Mouse (Mus musculus) stomach, postnatal 0 days (tissue): ENCODE data around the gene Arfgap2. TPM values are rescaled to one million over a fixed set of nuclear protein-coding genes. Genes with fewer than 3 reads are reported as not detected.
A peak's percentile ranks its signal among the peaks of the same experiment; 100 is the strongest.
"Not testable (repeated sequence)": the region's sequence is repeated elsewhere in the genome, so short reads cannot be mapped to it uniquely, and the experiment has no call there.

Experiments used
- ATAC-seq: fragments of 200-750 bp; cut with Nextera tagmentation; 2 replicates; pipeline ENCODE4 v1.8.0; 2017; ENCODE audit not compliant: low FRiP score, low TSS enrichment
- DNase-seq: peaks from one replicate; pipeline ENCODE4 v3.0.0-alpha.2; 2016; ENCODE audit warnings: low spot score
- H3K27ac ChIP-seq: fragments of 300-500 bp; sonication (generic); replicated peaks from 2 replicates; pipeline ENCODE4 v1.5.1; 2014; ENCODE audit warnings: mild to moderate bottlenecking, control low read depth
- H3K27me3 ChIP-seq: fragments of 300-500 bp; sonication (generic); 2 replicates; pipeline ENCODE4 v1.6.1; 2014; ENCODE audit warnings: low read length; ENCODE audit not compliant: control insufficient read depth, insufficient read depth
- H3K36me3 ChIP-seq: fragments of 300-500 bp; sonication (generic); 2 replicates; pipeline ENCODE4 v1.6.1; 2014; ENCODE audit warnings: low read length, mixed read lengths; ENCODE audit not compliant: control insufficient read depth, insufficient read depth
- H3K4me1 ChIP-seq: fragments of 300-500 bp; sonication (generic); replicated peaks from 2 replicates; pipeline ENCODE4 v1.6.1; 2014; ENCODE audit warnings: antibody characterized with exemption; ENCODE audit not compliant: control insufficient read depth, insufficient read depth
- H3K4me2 ChIP-seq: fragments of 300-500 bp; sonication (generic); replicated peaks from 2 replicates; pipeline ENCODE4 v1.6.1; 2014; ENCODE audit warnings: low read depth, mild to moderate bottlenecking, control low read depth, moderate library complexity
- H3K4me3 ChIP-seq: fragments of 300-500 bp; sonication (generic); 2 replicates; pipeline ENCODE4 v1.5.1; 2014; ENCODE audit warnings: low read depth, low read length, control low read depth
- H3K9ac ChIP-seq: fragments of 300-500 bp; sonication (generic); 2 replicates; pipeline ENCODE4 v1.6.1; 2014; ENCODE audit warnings: mild to moderate bottlenecking, low read length, control low read depth, mixed read lengths
- H3K9me3 ChIP-seq: fragments of 300-500 bp; sonication (generic); 2 replicates; pipeline ENCODE4 v1.6.1; 2016; ENCODE audit warnings: low read length; ENCODE audit not compliant: control insufficient read depth
- CTCF ChIP-seq: IDR thresholded peaks from 2 replicates; pipeline ENCODE4 v1.5.1; 2016; ENCODE audit warnings: antibody characterized with exemption, low read depth, mild to moderate bottlenecking, moderate library complexity
- EP300 ChIP-seq: optimal IDR thresholded peaks from 2 replicates; pipeline ENCODE3; 2016; ENCODE audit warnings: antibody characterized with exemption
- WGBS: fragments of 180-500 bp; shearing (Covaris S2); extraction: QIAGEN DNeasy Blood & Tissue Kit; methylation state at CpG from one replicate; pipeline ENCODE4 v1.1.7; 2014; 5-methylcytosine and 5-hydroxymethylcytosine counted together
- polyA plus RNA-seq: library from polyadenylated mRNA; unstranded; fragments of >200 nt; fragmentation: Nextera tagmentation; extraction: Ambion mirVana; gene quantifications from 2 replicates; pipeline ENCODE4 v1.2.1, GENCODE M21; 2015

Gene Arfgap2
- polyA plus RNA-seq, 1 experiment from 2014 or later = 46.7 TPM

DNA sequence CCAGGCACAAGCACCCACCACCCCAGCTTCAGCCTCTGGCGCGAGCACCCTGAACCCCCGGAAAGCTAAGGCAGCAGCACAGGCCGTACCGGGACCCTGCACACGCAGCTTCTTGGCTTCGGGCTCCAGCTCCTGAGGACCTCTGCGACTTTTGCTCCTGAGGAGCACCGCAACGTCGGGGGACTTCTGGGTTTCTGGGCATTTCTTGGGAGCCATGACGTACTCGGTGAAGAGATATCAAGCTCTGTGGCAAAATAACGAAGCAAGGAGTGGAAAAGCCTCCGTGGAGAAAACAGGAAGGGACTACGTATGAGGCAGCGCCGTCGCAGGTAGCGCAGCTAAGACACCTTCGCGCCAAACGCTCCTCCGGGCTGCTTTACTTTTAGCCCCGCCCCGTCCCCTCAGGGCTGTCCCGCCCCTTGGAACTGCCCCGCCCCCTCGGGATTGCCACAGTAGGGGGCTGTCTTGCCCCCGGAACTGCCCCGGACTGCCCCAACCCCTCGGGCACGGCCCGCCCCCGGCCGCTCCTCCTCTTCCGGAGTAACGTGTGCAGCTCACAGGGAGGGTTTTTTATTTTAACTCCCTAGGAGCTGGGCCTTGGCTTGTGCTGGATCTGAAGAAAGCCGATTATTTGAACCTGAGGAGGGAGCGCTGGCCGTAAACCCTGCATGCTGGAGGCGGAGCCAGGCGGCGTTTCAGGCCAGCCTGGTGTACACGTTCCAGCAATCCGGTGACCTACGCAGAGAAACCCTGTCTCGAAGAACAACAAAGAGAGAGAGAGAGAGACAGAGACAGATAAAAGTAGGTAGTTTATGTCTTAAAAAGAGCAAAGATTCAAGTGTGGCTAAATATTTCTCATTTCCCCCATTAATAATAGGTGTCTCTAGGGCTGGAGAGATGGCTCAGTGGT lies 27.9 kb upstream of the Arfgap2 start, which contains the start of gene Ddb2:
Ddb2 (minus strand) TSS at position 382 of the 910 bp plus-strand sequence.
- ATAC-seq = peak; percentile 99
- H3K9ac ChIP-seq = peak within 1 kb of the TSS; percentile 74
- H3K4me2 ChIP-seq = peak within 1 kb of the TSS; percentile 75
- no peaks in the 10 kb centered on the region for H3K9me3 ChIP-seq
- H3K4me3 ChIP-seq = peak within 1 kb of the TSS; percentile 55
- H3K4me1 ChIP-seq = no peaks in the 10 kb centered on the region
- TF ChIP-seq CTCF (no peak), EP300 (no peak)
- H3K27me3 ChIP-seq = no peaks in the 10 kb centered on the region
- WGBS = under 1% methylated on average over 48 of the region's 48 CpGs
- no peaks in the 10 kb centered on the region; the same call in 1 of the 2 replicates for H3K36me3 ChIP-seq
- peak within 1 kb of the TSS; percentile 87 for H3K27ac ChIP-seq
- DNase-seq = peak; percentile 100

GRCm38 (mm10) chr2:91237511-91238080 lies 27.2 kb upstream of the Arfgap2 start:
- WGBS = 8% methylated on average over 4 of the region's 4 CpGs
- Histone ChIP-seq H3K4me3 (peak overlapping the region; percentile 55), H3K4me2 (peak overlapping the region; percentile 52), H3K27ac (peak overlapping the region; percentile 87)
- not testable (repeated sequence) for DNase-seq, H3K4me1 ChIP-seq, H3K9me3 ChIP-seq, H3K9ac ChIP-seq, H3K36me3 ChIP-seq, H3K27me3 ChIP-seq
- TF ChIP-seq CTCF = peak; percentile 51
- peak; percentile 43 for ATAC-seq

- Histone ChIP-seq H3K4me1 (no peaks in the 10 kb centered on the region), H3K27ac (peak overlapping the region; percentile 18; the same call in 1 of the 2 replicates), H3K9me3 (no peaks in the 10 kb centered on the region), H3K9ac (no peak overlapping the region), H3K27me3 (no peaks in the 10 kb centered on the region), H3K4me2 (no peak overlapping the region), H3K36me3 (no peaks in the 10 kb centered on the region), H3K4me3 (no peak overlapping the region)
- ATAC-seq (peak; percentile 84), DNase-seq (peak; percentile 56)
- TF ChIP-seq CTCF (no peak), EP300 (no peak)
- 45% methylated on average over 5 of the region's 5 CpGs for WGBS
Measured at GRCm38 (mm10) chr2:91242547-91242946, 22.2 kb upstream of the Arfgap2 start.

DNA sequence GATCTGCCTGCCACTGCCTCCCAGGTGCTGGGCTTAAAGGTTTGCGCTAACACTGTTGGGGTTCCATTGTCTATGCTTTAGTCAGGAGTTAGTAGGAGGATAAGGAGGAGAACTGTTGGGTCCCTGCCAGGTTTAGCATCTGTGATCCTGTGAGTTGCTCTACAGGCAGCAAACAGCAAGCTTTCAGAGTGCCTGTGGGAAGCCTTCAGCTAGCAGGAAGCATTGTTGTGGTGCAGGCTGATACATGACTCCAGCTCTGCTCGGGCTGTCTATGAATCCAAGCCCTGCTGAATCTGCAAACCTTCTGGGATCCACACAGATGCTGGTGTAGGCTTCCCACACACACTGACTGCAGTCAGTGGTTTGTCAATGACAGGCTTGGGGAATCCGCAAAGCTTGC lies 21.4 kb upstream of the Arfgap2 start:
- DNase-seq (no peak), ATAC-seq (peak; percentile 22; the same call in 1 of the 2 replicates)
- Histone ChIP-seq H3K36me3 (no peaks in the 10 kb centered on the region), H3K9ac (no peak overlapping the region), H3K4me2 (no peak overlapping the region), H3K27ac (no peak overlapping the region), H3K9me3 (no peaks in the 10 kb centered on the region), H3K4me3 (no peak overlapping the region), H3K27me3 (no peaks in the 10 kb centered on the region), H3K4me1 (no peaks in the 10 kb centered on the region)
- WGBS = 53% methylated on average over 3 of the region's 3 CpGs
- TF ChIP-seq CTCF = no peak
- no peak for TF ChIP-seq EP300

DNA sequence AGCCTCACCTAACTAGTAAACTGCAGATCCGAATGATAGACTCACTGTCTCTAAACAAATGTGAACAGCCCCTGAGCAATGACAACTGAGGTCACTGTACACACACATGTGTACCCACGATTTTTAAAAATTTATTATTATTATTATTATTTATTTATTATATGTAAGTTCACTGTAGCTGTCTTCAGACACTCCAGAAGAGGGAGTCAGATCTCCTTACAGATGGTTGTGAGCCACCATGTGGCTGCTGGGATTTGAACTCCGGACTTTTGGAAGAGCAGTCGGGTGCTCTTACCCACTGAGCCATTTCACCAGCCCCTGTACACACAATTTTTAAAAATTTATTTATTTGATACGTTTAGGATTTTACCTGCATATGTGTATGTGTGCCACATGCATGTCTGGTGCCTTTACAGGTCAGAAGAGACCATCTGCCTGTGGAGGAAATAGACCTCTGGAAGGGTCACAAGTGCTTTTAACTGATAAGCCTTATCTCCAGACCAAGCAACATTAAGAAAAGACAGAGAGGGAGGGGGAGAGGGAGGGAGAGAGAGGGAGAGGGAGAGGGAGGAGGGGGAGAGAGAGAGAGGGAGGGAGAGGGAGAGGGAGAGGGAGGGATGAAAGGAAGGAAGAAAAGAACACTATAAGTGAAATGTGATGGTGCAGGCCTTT lies 20.1 kb upstream of the Arfgap2 start:
- DNase-seq = no peak
- TF ChIP-seq CTCF (no peak), EP300 (no peak)
- ATAC-seq = no peak
- Histone ChIP-seq H3K27ac (no peak overlapping the region), H3K4me2 (no peak overlapping the region), H3K4me1 (no peaks in the 10 kb centered on the region), H3K9ac (no peak overlapping the region), H3K4me3 (no peak overlapping the region), H3K36me3 (no peaks in the 10 kb centered on the region), H3K27me3 (no peaks in the 10 kb centered on the region), H3K9me3 (no peaks in the 10 kb centered on the region)
- 71% methylated on average over 5 of the region's 5 CpGs for WGBS
